ENCODE assay signal across 18 mouse cellular contexts in genomic region chr5:23652326-23652725, GRCm38 (mm10).
"Had no signal": no experiment of that assay in that cellular context is flagged by ENCODE, and none has a peak within 500 bp of the region (broad histone marks: within the 10 kb centered on the region; RNA-seq: fewer than 3 reads in every experiment).

No protein-coding gene starts in this region.

- H3K4me3 ChIP-seq: kidney, embryonic 15.5 days; left cerebral cortex, adult 2 months; limb, embryonic 15.5 days; liver, embryonic 13.5 days; lung, embryonic 15.5 days; megakaryocyte, embryonic 14.5 days; midbrain, embryonic 15.5 days; neural tube, embryonic 13.5 days had no signal

- H3K36me3 ChIP-seq: kidney, embryonic 15.5 days; limb, embryonic 15.5 days; liver, embryonic 13.5 days; lung, embryonic 15.5 days; midbrain, embryonic 15.5 days; neural tube, embryonic 13.5 days had no signal

- H3K9ac ChIP-seq: kidney, embryonic 15.5 days; limb, embryonic 15.5 days; liver, embryonic 13.5 days; liver, postnatal 0 days; lung, embryonic 15.5 days; midbrain, embryonic 15.5 days; neural tube, embryonic 13.5 days had no signal

- ATAC-seq: liver, postnatal 0 days; midbrain, embryonic 15.5 days had no signal

- H3K27ac ChIP-seq: kidney, embryonic 15.5 days; left cerebral cortex, adult 2 months; limb, embryonic 15.5 days; liver, embryonic 13.5 days; lung, embryonic 15.5 days; macrophage; midbrain, embryonic 15.5 days; neural tube, embryonic 13.5 days had no signal

- H3K4me2 ChIP-seq: kidney, embryonic 15.5 days; limb, embryonic 15.5 days; liver, embryonic 13.5 days; lung, embryonic 15.5 days; midbrain, embryonic 11.5 days; midbrain, embryonic 15.5 days; neural tube, embryonic 13.5 days had no signal

- H3K9me3 ChIP-seq: kidney, embryonic 15.5 days; limb, embryonic 15.5 days; liver, embryonic 13.5 days; lung, embryonic 15.5 days; megakaryocyte, embryonic 14.5 days; midbrain, embryonic 15.5 days; neural tube, embryonic 13.5 days had no signal

- H3K27me3 ChIP-seq: kidney, embryonic 15.5 days; limb, embryonic 15.5 days; liver, embryonic 13.5 days; lung, embryonic 15.5 days; megakaryocyte, embryonic 14.5 days; midbrain, embryonic 15.5 days; neural tube, embryonic 13.5 days had no signal

- DNase-seq: kidney, adult 2 months; kidney, postnatal 14 days; liver, embryonic 13.5 days; liver, postnatal 0 days; lung, postnatal 14 days; retina, postnatal 1 day; right cerebral cortex, postnatal 25 days; thymus, adult 18-20 months; thymus, postnatal 14 days had no signal

- H3K4me1 ChIP-seq: kidney, embryonic 15.5 days; lung, embryonic 15.5 days; midbrain, embryonic 15.5 days had no signal
